Mouse (Mus musculus) MN1 (cell line): Measurements from ENCODE around the gene Tm7sf2.

Experiments
- DNase-seq: peaks from one replicate; pipeline ENCODE4 v3.0.0-alpha.2; 2016; ENCODE audit warnings: low spot score

Tm7sf2 gene

DNA sequence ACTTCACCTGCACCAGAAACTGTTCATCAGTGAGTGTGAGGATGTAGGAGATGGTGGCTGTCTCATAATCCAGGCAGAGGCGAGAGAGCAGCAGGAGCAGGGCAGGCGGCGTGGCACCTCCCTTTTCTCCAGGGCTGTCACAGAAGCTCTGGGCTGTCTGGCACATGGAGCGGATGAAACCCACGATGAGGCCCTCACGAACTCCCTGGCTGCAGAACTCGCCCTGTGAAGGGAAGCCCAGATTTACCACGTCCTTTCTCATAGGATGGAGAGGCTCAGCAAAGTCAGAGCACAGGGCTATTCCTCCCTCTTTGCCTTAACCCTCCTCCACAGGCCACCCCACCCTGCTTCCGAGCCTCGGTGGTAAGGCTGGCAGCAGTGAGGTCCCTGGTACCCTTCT lies 1.7 kb upstream of the Tm7sf2 start:
- DNase-seq: no peak

DNA sequence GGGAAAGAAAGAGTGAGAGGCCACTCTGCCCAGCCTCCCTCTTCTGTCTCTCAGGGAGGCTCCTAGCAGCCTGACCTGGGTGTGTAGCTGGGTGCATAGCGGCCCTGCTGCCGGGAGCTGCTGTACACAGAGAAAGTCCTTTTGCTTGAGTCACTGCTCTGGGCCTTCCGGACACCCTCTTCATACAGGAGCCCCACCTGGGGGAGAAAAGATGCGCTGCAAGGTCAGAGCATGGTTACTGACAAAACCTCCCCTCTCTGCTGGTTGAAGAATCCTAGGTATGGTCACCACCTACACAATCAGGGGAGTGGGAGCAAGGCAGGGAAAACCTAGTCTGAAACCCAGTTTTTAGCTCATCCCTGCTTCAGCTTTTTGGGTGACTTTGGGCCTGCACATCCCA lies 778 bp upstream of the Tm7sf2 start:
- peak; percentile 72 for DNase-seq

DNA sequence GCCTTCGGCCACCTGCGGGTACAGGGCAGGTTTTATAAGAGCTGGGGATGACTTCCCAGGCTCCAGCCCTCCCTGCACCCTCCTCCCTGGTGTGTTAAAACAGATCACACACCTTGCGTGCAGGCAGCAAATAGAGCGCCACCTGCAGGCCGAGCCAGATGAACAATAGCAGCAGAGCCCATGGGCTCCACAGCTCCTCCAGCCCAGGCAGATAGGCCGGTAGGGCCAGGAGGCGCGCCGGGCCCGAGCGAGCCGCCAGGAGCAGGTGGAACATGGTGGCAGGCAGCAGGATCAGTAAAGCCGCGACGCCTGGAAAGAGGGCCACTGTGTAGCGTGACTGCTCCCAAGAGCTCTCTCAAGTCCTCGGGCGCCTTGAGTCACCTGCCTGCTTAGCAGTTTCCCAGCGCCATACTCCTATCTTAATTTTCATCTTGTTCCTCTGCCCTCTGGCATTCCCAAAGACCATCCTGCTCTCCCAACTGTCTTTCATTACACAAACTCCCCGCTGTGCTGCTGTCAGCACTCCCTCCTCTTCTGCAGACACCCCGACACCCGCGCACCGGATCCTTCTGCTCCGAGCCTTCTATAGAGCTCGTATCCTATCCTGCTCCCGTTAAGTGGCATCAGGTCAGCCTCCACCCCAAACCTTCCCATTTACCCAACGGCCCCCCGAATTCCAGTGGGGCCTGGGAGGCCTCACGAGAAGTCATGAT lies 1.0 kb downstream of the Tm7sf2 start:
- DNase-seq: peak; percentile 90

DNA sequence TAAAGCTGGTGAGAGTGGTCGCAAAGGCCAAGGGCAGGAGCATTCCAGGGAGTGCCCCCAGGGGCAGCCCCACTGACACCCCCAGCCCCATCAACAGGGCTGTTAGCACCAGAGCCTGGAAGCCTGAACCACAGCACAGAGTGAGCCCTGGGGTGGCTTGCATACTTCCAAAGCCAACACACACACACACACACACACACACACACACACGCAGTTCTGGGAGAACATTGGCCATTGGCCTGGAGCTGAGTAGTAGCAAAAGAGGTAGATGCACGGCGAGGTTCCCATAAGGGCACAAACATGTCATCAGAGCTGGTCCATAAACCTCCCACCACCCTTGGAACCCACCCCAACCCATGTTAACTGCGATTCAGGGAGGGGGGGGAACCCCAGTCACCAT lies 1.6 kb downstream of the Tm7sf2 start:
- DNase-seq: no peak

DNA sequence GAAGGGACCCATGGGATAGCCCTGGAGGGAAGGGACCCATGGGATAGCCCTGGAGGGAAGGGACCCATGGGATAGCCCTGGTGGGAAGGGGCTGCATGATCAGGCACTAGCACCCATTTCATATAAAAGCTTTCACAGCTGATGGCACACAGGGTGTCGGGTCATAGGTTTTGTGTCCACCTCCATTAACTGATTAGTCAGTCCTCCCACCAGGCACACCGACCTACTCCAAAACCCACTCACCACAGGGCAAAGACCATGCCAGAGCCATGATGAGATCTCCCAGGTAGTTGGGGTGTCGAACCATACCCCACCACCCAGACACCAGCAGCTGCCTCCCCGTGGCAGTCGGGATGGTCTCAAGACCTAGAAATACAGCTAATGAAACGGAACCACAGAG lies 5.1 kb downstream of the Tm7sf2 start:
- DNase-seq: no peak

DNA sequence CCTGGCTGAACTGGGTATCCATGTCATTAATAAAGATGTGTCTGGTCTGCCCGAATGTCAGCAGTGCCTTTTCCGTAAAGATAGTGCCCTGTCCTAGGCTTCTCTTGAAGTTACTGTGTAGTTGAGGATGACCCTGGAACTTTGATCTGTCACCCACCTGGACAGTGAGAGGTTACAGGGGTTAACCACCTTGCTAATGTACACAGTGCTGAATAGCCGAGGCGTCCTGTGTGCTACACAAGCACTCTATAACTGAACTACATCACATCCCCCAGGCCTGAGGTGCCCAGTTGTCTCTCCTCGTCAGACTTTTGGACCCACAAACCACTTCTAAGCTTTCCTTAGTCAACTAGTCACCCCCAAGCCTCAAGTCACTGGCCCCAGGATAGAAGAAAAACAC lies 5.8 kb downstream of the Tm7sf2 start:
- DNase-seq: no peak

DNA sequence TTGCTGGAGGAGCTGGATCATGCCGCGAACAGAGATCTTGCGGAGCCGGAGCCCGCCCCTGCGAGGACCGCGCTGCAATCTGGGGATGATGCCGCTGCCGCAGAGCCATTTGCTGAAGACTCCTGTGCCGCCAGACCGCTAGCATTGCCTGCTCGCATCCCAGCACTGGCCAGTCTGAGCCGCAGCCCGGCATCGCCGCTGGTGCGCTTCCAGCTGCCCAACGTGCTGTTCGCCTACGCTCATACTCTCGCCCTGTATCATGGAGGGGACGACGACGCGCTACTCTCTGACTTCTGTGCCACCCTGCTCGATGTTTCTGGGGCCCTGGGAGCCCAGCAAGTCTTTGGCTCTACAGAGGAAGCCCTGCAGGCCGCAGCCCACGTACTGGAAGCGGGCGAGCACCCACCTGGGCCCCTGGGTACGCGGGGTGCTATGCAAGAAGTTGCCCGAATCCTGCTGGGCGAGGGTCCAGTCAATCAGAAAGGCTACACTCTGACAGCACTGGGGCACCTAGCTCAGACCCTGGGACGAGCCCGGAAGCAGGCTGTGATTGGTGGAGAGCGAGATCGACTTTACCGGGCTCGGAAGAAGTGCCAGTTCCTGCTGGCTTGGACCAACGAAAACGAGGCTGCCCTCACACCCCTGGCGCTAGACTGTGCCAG lies 6.4 kb downstream of the Tm7sf2 start:
- DNase-seq: peak; percentile 66

DNA sequence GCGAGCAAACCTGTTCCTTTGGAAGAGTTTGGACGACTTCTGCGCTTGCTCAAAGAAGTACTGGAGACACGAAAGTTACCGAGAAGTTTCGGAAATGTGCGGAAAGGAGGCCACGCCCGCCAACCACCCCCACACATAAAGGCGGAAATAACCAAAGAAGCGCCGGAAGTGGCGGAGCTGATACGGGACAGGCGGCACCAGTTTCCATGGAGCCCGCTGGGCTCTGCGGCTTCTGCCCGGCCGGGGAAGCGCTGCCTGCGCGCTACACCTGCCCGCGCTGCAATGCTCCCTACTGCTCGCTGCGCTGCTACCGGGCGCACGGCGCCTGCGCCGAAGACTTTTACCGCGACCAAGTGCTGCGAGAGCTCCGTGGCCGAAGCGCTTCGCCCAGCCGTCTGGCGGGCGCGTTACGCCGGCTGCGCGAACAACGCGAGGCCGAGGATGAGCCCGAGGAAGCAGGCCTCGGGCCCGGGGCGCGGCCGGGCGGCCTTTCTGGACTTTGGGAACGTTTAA lies 7.1 kb downstream of the Tm7sf2 start, which contains the start of gene Znhit2:
Gene Znhit2, plus strand, starts transcription at position 172 of the 513 bp plus-strand sequence.
- DNase-seq: peak; percentile 97

DNA sequence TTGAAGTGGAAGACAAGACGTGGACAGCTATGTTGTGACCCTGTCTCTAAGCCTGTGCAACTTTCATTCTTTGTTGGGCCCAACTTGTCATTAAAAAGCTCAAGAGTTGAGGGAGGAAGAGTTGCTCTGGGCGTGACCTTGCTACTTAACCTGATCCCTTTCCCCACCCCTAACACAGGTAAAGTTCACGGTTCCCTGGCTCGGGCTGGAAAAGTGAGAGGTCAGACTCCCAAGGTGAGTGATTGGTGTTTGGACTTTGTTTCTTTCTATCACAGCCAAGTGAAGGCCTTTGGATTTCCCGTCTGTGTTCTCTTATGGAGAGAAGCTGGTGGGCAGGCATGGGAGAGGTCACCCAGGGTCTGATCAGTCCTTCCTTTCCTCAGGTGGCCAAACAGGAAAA lies 9.2 kb downstream of the Tm7sf2 start:
- no peak for DNase-seq

DNA sequence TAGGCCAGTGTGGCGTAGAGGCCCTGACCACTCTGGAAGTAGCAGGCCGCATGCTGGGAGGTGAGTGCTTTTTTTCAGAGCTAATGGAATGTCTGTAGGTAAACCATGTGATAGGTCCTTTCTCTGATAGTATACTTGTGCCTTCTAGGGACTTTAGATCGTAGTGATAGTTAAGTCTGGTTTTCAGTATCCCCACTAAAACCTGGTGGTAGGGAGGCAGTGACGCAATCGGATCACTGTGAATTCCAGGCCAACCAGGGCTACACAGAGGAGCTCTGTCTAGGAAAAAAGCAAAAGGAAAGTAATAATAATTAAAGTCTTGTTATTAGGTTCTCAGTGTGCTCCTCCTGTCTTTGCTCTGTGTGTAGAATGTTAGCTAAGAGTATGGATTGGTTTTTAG lies 9.7 kb downstream of the Tm7sf2 start:
- peak; percentile 51 for DNase-seq

DNA sequence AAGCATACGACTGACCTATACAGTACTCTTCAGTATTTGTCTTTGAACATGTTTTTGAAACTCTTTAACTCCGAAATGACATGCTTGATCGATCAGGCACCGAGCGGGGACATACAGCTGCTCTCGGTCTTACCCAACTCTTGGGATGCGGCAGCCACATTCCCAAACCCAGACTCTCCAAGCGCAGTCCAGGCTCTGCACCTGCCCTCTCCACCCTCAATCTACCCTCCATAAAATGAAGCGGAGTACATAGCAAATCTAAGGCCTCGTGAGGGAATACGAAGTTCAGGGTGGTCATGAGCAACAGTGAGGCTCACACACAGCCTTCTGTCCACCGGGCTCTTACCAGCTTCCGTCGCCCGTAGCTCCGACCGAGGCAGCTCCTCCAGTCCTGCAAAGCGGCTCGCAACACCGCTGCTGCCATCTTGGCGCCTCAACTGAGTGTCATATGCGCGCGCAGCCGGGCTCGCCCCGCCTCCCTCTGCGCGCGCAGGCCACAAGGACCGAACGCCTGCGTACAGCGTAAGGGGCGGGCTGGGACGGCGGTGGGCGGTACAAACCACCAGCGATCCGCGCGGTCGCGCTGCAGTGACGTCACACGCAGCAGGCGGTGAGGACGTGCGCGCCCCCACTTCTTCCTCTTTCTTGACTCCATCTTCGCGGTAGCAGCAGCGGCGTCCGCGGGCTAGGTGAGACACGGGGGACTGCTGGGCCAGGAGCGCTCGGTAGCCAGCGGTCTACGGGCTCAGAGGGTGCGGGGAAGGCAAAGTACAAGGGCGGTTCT lies 10.7 kb downstream of the Tm7sf2 start, which contains the start of the genes Mrpl49 and Fau:
Gene Mrpl49, minus strand, starts transcription at position 473 of the 784 bp plus-strand sequence.
Gene Fau, plus strand, starts transcription at position 532 of the 784 bp plus-strand sequence.
- peak; percentile 99 for DNase-seq

DNA sequence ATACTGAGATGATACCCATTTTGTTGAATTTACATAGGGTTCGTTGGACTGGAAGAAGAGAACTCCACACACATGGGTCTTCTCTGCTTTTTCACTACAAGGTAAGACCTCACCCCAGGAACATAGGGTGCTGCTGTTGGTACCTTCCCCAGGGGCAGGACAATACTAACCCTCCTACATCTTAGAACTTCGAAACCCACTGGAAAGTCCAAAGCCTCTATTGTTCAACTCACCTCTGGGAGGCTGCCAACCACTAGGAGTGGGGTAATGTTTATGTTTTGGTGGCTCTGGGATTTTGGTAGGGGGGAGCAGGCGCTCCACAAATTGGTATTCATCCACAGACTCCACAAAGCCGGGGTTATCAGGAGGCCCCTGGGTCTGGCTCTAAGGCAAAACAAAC lies 11.5 kb downstream of the Tm7sf2 start:
- DNase-seq: no peak

DNA sequence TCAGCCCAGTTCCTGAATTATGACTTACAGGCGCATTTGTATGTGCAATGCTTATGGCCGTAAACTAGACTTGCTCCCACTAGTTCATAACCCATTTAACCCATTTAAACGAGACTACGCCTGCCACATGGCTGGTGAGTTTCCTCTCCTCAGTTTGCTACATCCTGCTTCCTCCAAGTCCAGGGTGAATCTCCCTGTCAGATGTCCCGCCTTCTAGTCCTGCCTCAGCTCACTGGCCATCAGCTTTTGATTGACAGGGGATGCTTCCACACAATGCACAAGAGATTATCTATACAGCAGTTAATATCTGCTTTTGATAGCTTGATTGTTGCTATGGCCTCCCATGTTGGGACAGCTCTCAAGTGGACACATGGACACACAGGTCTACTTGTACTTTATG lies 13.9 kb downstream of the Tm7sf2 start:
- DNase-seq: peak; percentile 52

DNA sequence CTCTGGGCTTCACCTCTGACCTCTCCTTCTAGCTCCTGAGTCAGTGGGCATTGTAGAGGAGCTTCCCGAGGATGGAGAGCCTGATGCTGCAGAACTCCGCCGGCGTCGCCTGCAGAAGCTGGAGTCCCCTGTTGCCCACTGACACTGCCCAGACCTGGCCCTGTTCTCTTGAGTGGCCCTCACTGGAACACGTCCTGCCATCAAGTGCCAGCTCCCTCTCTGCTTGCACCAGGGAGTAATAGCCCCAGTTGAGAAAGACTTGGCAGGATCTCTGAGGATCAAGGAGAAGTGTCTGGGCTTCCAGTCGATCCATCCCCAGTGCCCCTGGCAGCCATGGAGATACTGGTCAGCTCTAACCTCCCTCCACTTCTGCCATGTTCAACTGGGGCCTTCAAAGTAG lies 15.7 kb downstream of the Tm7sf2 start:
- DNase-seq: no peak

DNA sequence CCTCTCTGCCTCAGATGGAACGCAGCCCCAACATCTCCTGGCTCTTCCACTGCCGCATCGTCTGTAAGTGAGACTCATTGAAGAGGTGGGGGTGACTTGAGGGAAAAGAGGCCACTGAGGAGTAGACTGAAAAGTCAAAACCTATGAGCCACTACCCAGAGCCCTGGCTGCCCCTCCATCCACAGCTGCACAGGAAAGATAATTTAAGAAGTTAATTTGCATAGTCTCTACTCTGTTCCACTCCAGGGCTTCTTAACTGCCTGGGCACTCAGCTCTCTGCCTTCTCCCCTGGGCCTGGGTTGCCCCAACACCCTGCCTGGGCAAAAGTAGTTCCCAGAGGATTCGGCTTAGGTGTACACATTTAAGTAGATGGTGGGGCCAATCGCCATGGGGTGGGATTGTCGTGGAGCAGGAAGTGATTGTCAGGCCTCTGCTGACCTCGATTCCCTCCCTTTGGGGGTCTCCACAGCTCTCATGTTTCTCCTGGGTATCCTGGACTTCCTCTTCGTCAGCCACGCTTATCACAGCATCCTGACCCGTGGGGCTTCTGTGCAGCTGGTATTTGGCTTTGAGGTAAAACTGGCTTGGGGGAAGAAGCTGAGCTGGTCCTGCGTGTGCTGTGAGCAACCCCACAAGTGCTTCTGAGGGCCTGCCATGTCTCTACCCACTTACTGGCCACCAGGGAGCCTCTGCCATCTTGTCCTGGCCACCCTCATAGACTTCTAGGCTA lies 19.3 kb downstream of the Tm7sf2 start:
- no peak for DNase-seq

DNA sequence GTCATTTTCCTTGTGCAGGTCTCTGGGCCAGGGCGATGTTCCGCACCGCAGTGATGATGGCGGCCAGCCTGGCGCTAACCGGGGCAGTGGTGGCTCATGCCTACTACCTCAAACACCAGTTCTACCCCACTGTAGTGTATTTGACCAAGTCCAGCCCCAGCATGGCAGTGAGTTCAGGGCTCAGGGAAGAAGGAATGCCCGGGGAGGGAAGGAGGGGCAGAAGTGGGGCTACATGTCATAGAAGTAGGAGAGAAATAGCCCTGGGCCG lies 20.3 kb downstream of the Tm7sf2 start:
- no peak for DNase-seq

DNA sequence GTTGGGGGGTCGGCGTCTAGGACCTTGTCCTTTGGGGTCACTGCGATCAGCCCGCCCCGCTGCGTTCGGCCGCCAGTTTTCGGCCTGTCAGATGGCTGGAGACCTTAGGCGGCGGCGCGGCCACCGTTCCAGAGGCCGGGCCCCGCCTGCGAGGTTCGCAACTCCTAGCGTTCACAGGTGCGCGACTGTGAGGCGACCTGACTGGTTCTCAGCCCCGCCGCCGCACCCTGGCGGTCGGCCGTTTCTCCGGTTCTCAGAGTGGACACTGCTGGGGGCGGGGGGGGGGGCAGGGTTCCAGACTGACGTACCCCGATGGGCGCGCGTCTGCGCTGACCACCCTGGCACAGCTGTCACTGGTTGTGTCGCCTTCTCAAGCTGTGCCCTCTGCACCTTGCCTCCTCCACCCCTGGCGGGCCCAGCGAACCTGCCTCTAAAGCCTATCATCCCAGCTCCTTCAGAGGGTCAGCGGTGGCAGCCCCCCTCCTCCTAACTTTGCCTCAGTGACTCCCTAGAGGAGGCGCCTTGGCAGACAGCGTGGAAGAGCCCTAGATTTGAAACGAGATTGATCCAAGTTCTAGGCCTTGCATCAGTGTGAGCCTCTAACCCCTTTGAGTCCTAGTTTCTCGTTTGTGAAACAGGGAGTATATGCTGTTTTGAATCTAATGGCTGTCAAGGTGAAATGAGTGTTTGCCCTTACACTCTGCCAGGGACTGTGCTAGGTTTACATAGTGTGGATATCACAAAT lies 20.8 kb downstream of the Tm7sf2 start:
- DNase-seq: peak; percentile 61

DNA sequence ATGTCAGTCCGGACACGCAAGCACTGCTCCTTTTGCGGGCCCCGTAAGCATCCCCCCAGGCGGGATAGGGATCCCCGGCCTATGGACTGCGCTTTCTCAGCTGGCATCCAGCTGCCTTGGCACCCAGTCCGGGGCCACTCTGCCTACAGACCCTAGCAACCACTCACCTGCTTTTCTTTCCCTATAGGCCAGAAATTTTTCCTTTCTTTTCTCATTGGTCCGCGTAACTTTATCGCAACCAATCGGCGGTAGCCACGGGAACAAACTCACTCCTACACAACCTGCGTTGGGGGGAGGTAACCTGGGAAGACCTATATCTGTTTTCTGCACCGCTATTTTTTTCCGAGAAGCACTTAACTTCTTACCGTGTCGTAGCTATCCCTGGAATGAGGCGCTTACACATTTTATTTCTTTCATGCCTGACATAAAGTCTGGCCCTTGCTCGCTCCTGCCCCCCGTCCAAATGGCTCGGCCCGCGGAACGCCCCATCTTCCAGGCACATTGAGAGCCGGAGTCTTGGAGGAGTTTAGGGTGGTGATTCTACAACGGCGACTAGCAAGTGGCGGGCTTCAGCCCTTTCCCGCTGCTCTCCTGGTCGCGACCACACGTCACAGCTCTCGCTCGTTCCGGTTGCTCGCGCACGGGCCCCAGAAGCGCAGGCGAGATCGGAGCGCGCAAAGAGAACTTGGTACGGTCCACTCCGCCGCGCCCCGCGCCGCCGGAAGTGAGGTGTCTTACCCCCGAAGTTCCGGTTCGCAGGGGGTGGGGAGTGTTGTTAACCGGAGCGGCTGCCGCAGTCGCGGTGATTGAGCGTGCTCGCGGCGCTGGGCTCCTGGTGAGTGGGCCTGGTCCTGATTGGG lies 21.6 kb downstream of the Tm7sf2 start, which contains the start of gene Syvn1:
Gene Syvn1, plus strand, starts transcription at position 283 of the 860 bp plus-strand sequence.
- DNase-seq: peak; percentile 97

DNA sequence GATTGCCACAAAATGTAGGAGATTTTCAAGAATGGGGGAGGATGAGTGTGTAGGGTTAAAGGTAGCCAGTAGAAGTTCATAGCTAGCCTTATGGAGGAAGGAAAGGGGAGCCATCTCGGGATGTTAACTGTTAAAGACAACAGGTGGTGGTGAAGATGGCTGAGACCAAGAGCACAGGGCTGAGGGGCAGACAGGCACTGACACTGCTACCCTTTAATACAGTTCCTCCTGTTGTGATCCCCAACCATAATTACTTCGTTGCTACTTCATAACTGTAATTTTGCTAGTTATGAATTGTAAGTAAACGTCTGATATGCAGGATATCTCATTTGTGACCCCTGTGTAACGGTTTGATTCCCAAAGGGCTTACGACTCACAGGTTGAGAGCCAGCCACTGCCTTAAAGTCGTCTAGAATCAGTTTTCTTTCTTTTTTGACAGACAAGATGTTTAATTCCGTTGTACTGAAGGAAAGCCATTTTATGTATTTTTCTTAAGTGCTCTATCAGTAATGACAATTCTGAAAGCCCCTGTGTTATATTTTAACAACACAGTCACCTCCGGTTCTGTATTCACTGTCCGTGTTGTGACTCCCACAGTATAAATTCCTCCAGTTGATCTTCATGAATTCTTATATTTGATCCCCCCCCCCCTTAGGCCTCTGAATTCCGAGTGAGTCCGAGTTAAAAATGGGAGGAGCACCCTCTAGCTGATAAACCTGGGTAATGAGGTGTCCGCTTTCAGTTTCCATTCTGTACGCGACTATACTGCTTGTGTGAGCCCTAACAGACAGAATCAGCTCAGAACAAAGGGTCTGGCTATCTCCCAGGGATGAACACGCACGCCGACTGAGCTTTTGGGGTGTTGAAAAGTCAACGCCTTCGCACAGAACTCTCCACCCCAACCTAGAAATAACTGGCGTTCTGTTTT lies 22.5 kb downstream of the Tm7sf2 start:
- DNase-seq: no peak
